Mouse (Mus musculus) ES-E14 (cell line): Measurements from ENCODE around the gene Cwf19l1. TPM values are rescaled to one million over a fixed set of nuclear protein-coding genes. Genes with fewer than 3 reads are reported as not detected.

Source experiments
- DNase-seq: peaks from one replicate; pipeline ENCODE4 v3.0.0-alpha.2; 2013; ENCODE audit warnings: low read depth, low spot score
- H3K27ac ChIP-seq: 2 replicates; pipeline ENCODE4 v1.5.1; 2012; ENCODE audit warnings: low read depth, mild to moderate bottlenecking, low read length, moderate library complexity, mixed read lengths; ENCODE audit not compliant: poor library complexity, insufficient read depth, severe bottlenecking
- H3K36me3 ChIP-seq: 2 replicates; pipeline ENCODE4 v1.6.1; 2012; ENCODE audit warnings: mild to moderate bottlenecking, low read length, moderate library complexity, mixed read lengths; ENCODE audit not compliant: control insufficient read depth, poor library complexity, insufficient read depth, severe bottlenecking
- H3K4me1 ChIP-seq, 2 experiments: fragments of 150-350 bp in 1 of 2; sonication (generic) in 1 of 2; 2 replicates each; pipeline ENCODE4 v1.6.1; 2012; ENCODE audit warnings: low read length in 2 of 2, mild to moderate bottlenecking in 1 of 2, mixed read lengths in 1 of 2; ENCODE audit not compliant: control insufficient read depth in 2 of 2, insufficient read depth in 2 of 2, poor library complexity in 1 of 2
- H3K4me3 ChIP-seq, 2 experiments: fragments of 150-350 bp in 1 of 2; sonication (generic) in 1 of 2; 2 replicates each; pipeline ENCODE4 v1.5.1; 2012; ENCODE audit warnings: low read length in 2 of 2, low read depth in 1 of 2, mild to moderate bottlenecking in 1 of 2, mixed read lengths in 1 of 2; ENCODE audit not compliant: insufficient read depth in 1 of 2, poor library complexity in 1 of 2, severe bottlenecking in 1 of 2
- H3K9ac ChIP-seq: 2 replicates; pipeline ENCODE4 v1.6.1; 2012; ENCODE audit warnings: low read depth, mild to moderate bottlenecking, low read length, mixed read lengths; ENCODE audit not compliant: poor library complexity, insufficient read depth, severe bottlenecking
- H3K9me3 ChIP-seq: fragments of 150-350 bp; sonication (generic); 2 replicates; pipeline ENCODE4 v1.6.1; 2012; ENCODE audit warnings: low read depth, mild to moderate bottlenecking, low read length; ENCODE audit not compliant: control insufficient read depth, insufficient read depth
- CHD2 ChIP-seq: IDR thresholded peaks from 2 replicates; pipeline ENCODE4 v1.6.1; 2014; ENCODE audit warnings: mild to moderate bottlenecking, low read depth, low read length, inconsistent platforms
- HCFC1 ChIP-seq: IDR thresholded peaks from 2 replicates; pipeline ENCODE4 v1.6.1; 2012; ENCODE audit warnings: low read length, inconsistent platforms, borderline replicate concordance; ENCODE audit not compliant: insufficient read depth
- MAFK ChIP-seq: IDR thresholded peaks from 2 replicates; pipeline ENCODE4 v1.6.1; 2014; ENCODE audit warnings: mild to moderate bottlenecking, low read depth, low read length, inconsistent platforms; ENCODE audit not compliant: insufficient read depth
- ZC3H11A ChIP-seq: IDR thresholded peaks from 2 replicates; pipeline ENCODE4 v1.6.1; 2012; ENCODE audit warnings: low read depth, mild to moderate bottlenecking, inconsistent platforms, low read length, borderline replicate concordance
- ZNF384 ChIP-seq: IDR thresholded peaks from 2 replicates; pipeline ENCODE4 v1.6.1; 2012; ENCODE audit warnings: low read depth, low read length, inconsistent platforms
- in situ Hi-C, 2 experiments: fragments of 600-800 bp; cut with MboI; formaldehyde crosslinking; loops; one replicate each; pipeline ENCODE4 v1.15.1; 2025; ENCODE audit warnings: low sequenced_read_pairs in 2 of 2, inconsistent platforms in 1 of 2; ENCODE audit not compliant: unreplicated experiment in 2 of 2
- total RNA-seq: library from RNA; depleted of rRNA; stranded (reverse); fragments of 300-350 nt; gene quantifications from 2 replicates; pipeline ENCODE4 v1.2.3, GENCODE M21; 2012

Cwf19l1 gene
- total RNA-seq, 1 experiment, result 18.6 TPM

GRCm38 (mm10) chr19:44148345-44148744, 12.7 kb upstream of the Cwf19l1 start:
- H3K4me1 ChIP-seq, result peaks cover 0 to 2% of the 10 kb centered on the region in 2 experiments; a peak in 1 of 4 replicates
- DNase-seq, result no peak
- H3K27ac ChIP-seq, result no peak overlapping the region
- peaks cover 6% of the 10 kb centered on the region for H3K36me3 ChIP-seq
- in situ Hi-C loops, result no loop called here
- H3K9ac ChIP-seq, result no peak overlapping the region
- no peaks in the 10 kb centered on the region for H3K9me3 ChIP-seq
- TF ChIP-seq HCFC1 (no peak), ZC3H11A (no peak), CHD2 (no peak)
- no peak overlapping the region for H3K4me3 ChIP-seq

GRCm38 (mm10) chr19:44146951-44147350, 11.3 kb upstream of the Cwf19l1 start:
- TF ChIP-seq ZC3H11A (no peak), HCFC1 (no peak), MAFK (no peak), ZNF384 (no peak; the same call in 1 of the 2 replicates), CHD2 (no peak)
- Histone ChIP-seq H3K9ac (no peak overlapping the region), H3K9me3 (no peaks in the 10 kb centered on the region), H3K27ac (no peak overlapping the region), H3K4me1 (peaks cover 0 to 2% of the 10 kb centered on the region in 2 experiments; a peak in 1 of 4 replicates), H3K36me3 (peaks cover 11% of the 10 kb centered on the region), H3K4me3 (no peak overlapping the region)
- DNase-seq, result no peak
- in situ Hi-C loops, result no loop called here

- peaks cover 0 to 2% of the 10 kb centered on the region in 2 experiments; a peak in 1 of 4 replicates for H3K4me1 ChIP-seq
- no peak for DNase-seq
- no peaks in the 10 kb centered on the region for H3K9me3 ChIP-seq
- H3K4me3 ChIP-seq, result peak overlapping the region; percentile 65 to 76; a peak in 3 of 4 replicates
- peaks cover 15% of the 10 kb centered on the region for H3K36me3 ChIP-seq
- H3K9ac ChIP-seq, result peak overlapping the region; percentile 93; the same call in 1 of the 2 replicates
- TF ChIP-seq HCFC1 (no peak), ZNF384 (peak; percentile 26; the same call in 1 of the 2 replicates)
- no peak overlapping the region for H3K27ac ChIP-seq
- in situ Hi-C loops, result no loop called here
These were observed 10.8 kb upstream of the Cwf19l1 start for GRCm38 (mm10) chr19:44146568-44146879.

GRCm38 (mm10) chr19:44145702-44146567, 10.3 kb upstream of the Cwf19l1 start, which contains the start of gene Bloc1s2:
Gene Bloc1s2 (minus strand): TSS chr19:44146446.
- Histone ChIP-seq H3K36me3 (peaks cover 15% of the 10 kb centered on the region), H3K9ac (peak within 1 kb of the TSS; percentile 93), H3K27ac (no peak within 1 kb of the TSS), H3K9me3 (no peaks in the 10 kb centered on the region), H3K4me1 (peaks cover 0 to 2% of the 10 kb centered on the region in 2 experiments; a peak in 1 of 4 replicates), H3K4me3 (peak within 1 kb of the TSS; percentile 65 to 76)
- DNase-seq, result peak; percentile 68
- in situ Hi-C loops, result no loop called here
- no peak for TF ChIP-seq ZC3H11A
- TF ChIP-seq CHD2, result no peak
- TF ChIP-seq MAFK, result no peak
- no peak for TF ChIP-seq HCFC1

- DNase-seq, result no peak
- TF ChIP-seq CHD2 (no peak), HCFC1 (no peak), ZC3H11A (no peak), MAFK (no peak), ZNF384 (no peak)
- Histone ChIP-seq H3K4me1 (peaks cover 0 to 2% of the 10 kb centered on the region in 2 experiments; a peak in 1 of 4 replicates), H3K9ac (no peak overlapping the region), H3K36me3 (peaks cover 19% of the 10 kb centered on the region), H3K9me3 (no peaks in the 10 kb centered on the region), H3K27ac (no peak overlapping the region), H3K4me3 (no peak overlapping the region)
- in situ Hi-C loops, result no loop called here
These were observed 8.7 kb upstream of the Cwf19l1 start for GRCm38 (mm10) chr19:44144366-44144765.
